Mouse (Mus musculus): ENCODE data around the gene A430089I19Rik. TPM values are rescaled to one million over a fixed set of nuclear protein-coding genes. Genes with fewer than 3 reads are reported as not detected.
"Not testable (repeated sequence)": the region's sequence is repeated elsewhere in the genome, so short reads cannot be mapped to it uniquely, and the experiment has no call there.

Gene A430089I19Rik
- polyA plus RNA-seq (2014; fragmentation: Nextera tagmentation; extraction: Ambion mirVana), result not detected in 2 replicates

DNA sequence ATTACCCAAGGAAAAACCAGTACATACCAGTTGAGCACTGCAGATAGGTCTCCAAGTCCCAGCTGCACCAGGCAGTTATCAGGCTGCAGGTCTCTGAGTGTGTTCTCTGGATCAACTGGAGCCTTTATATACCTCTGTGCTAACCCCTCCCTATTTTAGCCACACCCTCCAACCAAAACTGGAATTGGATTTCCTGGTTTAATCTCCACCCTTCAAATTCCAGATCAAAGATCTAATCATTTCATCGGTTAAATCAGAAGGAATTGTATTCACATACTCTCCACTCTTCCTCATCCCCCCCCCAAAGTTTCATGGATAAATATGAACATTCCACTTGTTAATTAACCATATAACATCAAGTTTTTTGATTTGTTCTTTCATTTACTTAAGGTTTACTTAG, at the start of gene A430089I19Rik:
Gene A430089I19Rik (minus strand): TSS at position 101 of the 400 bp plus-strand sequence.
- H3K4me1 ChIP-seq (ENCODE audit: control insufficient read depth, insufficient read depth, low read length); H3K9me3 ChIP-seq (replicated peaks; ENCODE audit: control insufficient read depth, low read length); H3K27me3 ChIP-seq (ENCODE audit: control insufficient read depth, insufficient read depth, low read length); H3K9ac ChIP-seq (replicated peaks; ENCODE audit: low read length); H3K36me3 ChIP-seq (replicated peaks; ENCODE audit: control insufficient read depth, insufficient read depth, low read depth, low read length); H3K27ac ChIP-seq (replicated peaks; ENCODE audit: low read depth, low read length); H3K4me3 ChIP-seq (ENCODE audit: low read depth, low read length); ATAC-seq (replicated peaks; ENCODE audit: insufficient number of reproducible peaks, low FRiP score, low TSS enrichment, low read depth); DNase-seq (ENCODE audit: low spot score); H3K4me2 ChIP-seq (ENCODE audit: low read depth, low read length): not testable (repeated sequence)
- 94% methylated on average over 1 of the region's 1 CpGs for WGBS

GRCm38 (mm10) chr5:94339449-94339848, 32.9 kb upstream of the A430089I19Rik start, which contains the start of gene AA792892:
TSS of gene AA792892 (plus strand) at chr5:94339749.
- not testable (repeated sequence) for H3K4me1 ChIP-seq (ENCODE audit: control insufficient read depth, insufficient read depth, low read length); DNase-seq (ENCODE audit: low spot score); H3K36me3 ChIP-seq (replicated peaks; ENCODE audit: control insufficient read depth, insufficient read depth, low read depth, low read length); H3K9ac ChIP-seq (replicated peaks; ENCODE audit: low read length); H3K4me2 ChIP-seq (ENCODE audit: low read depth, low read length); H3K27ac ChIP-seq (replicated peaks; ENCODE audit: low read depth, low read length); H3K9me3 ChIP-seq (replicated peaks; ENCODE audit: control insufficient read depth, low read length); H3K27me3 ChIP-seq (ENCODE audit: control insufficient read depth, insufficient read depth, low read length); H3K4me3 ChIP-seq (ENCODE audit: low read depth, low read length); ATAC-seq (replicated peaks; ENCODE audit: insufficient number of reproducible peaks, low FRiP score, low TSS enrichment, low read depth)
- no CpG with 5 or more reads among the region's 2 CpGs for WGBS

- not testable (repeated sequence) for ATAC-seq (replicated peaks; ENCODE audit: insufficient number of reproducible peaks, low FRiP score, low TSS enrichment, low read depth); DNase-seq (ENCODE audit: low spot score); H3K4me2 ChIP-seq (ENCODE audit: low read depth, low read length); H3K27ac ChIP-seq (replicated peaks; ENCODE audit: low read depth, low read length); H3K4me1 ChIP-seq (ENCODE audit: control insufficient read depth, insufficient read depth, low read length); H3K36me3 ChIP-seq (replicated peaks; ENCODE audit: control insufficient read depth, insufficient read depth, low read depth, low read length); H3K4me3 ChIP-seq (ENCODE audit: low read depth, low read length); H3K27me3 ChIP-seq (ENCODE audit: control insufficient read depth, insufficient read depth, low read length); H3K9me3 ChIP-seq (replicated peaks; ENCODE audit: control insufficient read depth, low read length); H3K9ac ChIP-seq (replicated peaks; ENCODE audit: low read length)
- no CpG with 5 or more reads among the region's 2 CpGs for WGBS
These were observed 7.5 kb upstream of the A430089I19Rik start, which contains the start of gene Gm6502 for GRCm38 (mm10) chr5:94314135-94314534. TSS of gene Gm6502 (plus strand) at chr5:94314435.

Other genes with a start within 250 kb of the A430089I19Rik start
- not detected in 2 replicates for gene BC061212, start 236.3 kb downstream of the A430089I19Rik start, polyA plus RNA-seq (2014; fragmentation: Nextera tagmentation; extraction: Ambion mirVana)
- not detected in 2 replicates for gene Gm6351, start 230.4 kb downstream of the A430089I19Rik start, polyA plus RNA-seq (2014; fragmentation: Nextera tagmentation; extraction: Ambion mirVana)
- not detected in 2 replicates for gene Gm3106, start 88.8 kb downstream of the A430089I19Rik start, polyA plus RNA-seq (2014; fragmentation: Nextera tagmentation; extraction: Ambion mirVana)
- gene Gm6502, start 7.6 kb upstream of the A430089I19Rik start, polyA plus RNA-seq (2014; fragmentation: Nextera tagmentation; extraction: Ambion mirVana), result not detected in 2 replicates
- gene AA792892, start 33.0 kb upstream of the A430089I19Rik start, polyA plus RNA-seq (2014; fragmentation: Nextera tagmentation; extraction: Ambion mirVana), result not detected in 2 replicates
- gene Gm7682, start 139.0 kb upstream of the A430089I19Rik start, polyA plus RNA-seq (2014; fragmentation: Nextera tagmentation; extraction: Ambion mirVana), result not detected in 2 replicates
- not detected in 2 replicates for gene Gm3139, start 219.5 kb upstream of the A430089I19Rik start, polyA plus RNA-seq (2014; fragmentation: Nextera tagmentation; extraction: Ambion mirVana)